Mouse (Mus musculus): ENCODE measurements at regions not wholly inside any gene's neighbourhood (a gene's known extent, or its start where the extent isn't known, plus 50 kb on each side); places are given as distances from the start of the nearest gene placed in this dataset.
A peak's percentile ranks its signal among the peaks of the same experiment; 100 is the strongest.

GRCm38 (mm10) chr2:78278630-78279029 lies 332.5 kb upstream of the Cwc22 start:
- H3K4me2 ChIP-seq (ENCODE audit: insufficient read depth, low read depth, poor library complexity, severe bottlenecking), result no peak overlapping the region
- H3K9ac ChIP-seq (ENCODE audit: insufficient read depth, low read depth), result no peak overlapping the region
- in situ Hi-C loops (cut with MboI; ENCODE audit: low pct_ligation_motif_present, low pct_unique_long_range_greater_than_20kb, low sequenced_read_pairs), result no loop called here
- no peaks in the 10 kb centered on the region for H3K79me2 ChIP-seq (replicated peaks; ENCODE audit: control insufficient read depth, extremely low read depth, insufficient read depth, poor library complexity, severe bottlenecking)
- no peaks in the 10 kb centered on the region for H3K36me3 ChIP-seq (replicated peaks in 1 of 2; ENCODE audit: control insufficient read depth in 1 of 2, insufficient read depth in 1 of 2, low read length in 1 of 2)
- no peaks in the 10 kb centered on the region for H3K4me1 ChIP-seq (ENCODE audit: control insufficient read depth in 1 of 2, insufficient read depth in 2 of 2)
- H3K27ac ChIP-seq (ENCODE audit: insufficient read depth, low read depth), result no peak overlapping the region
- dilution Hi-C loops (cut with MboI; ENCODE audit: extremely low pct_ligation_motif_present, extremely low pct_unique_long_range_greater_than_20kb, low sequenced_read_pairs), result no loop called here
- H3K4me3 ChIP-seq (replicated peaks in 1 of 3; ENCODE audit: low read depth in 2 of 3, low read length in 2 of 3, poor library complexity in 1 of 3), result no peak overlapping the region
- TF ChIP-seq SIN3A (IDR thresholded peaks at IDR 0.05; ENCODE audit: low read length), result no peak
- no peak for DNase-seq (ENCODE audit: extremely low read depth)
- H3K27me3 ChIP-seq (replicated peaks), result no peaks in the 10 kb centered on the region
- no peaks in the 10 kb centered on the region for H3K9me3 ChIP-seq (replicated peaks; ENCODE audit: low read length)

GRCm38 (mm10) chr2:78277699-78278098 lies 331.5 kb upstream of the Cwc22 start:
- DNase-seq (ENCODE audit: extremely low read depth), result no peak
- H3K9ac ChIP-seq (ENCODE audit: insufficient read depth, low read depth), result no peak overlapping the region
- H3K36me3 ChIP-seq (replicated peaks in 1 of 2; ENCODE audit: control insufficient read depth in 1 of 2, insufficient read depth in 1 of 2, low read length in 1 of 2), result no peaks in the 10 kb centered on the region
- no peaks in the 10 kb centered on the region for H3K27me3 ChIP-seq (replicated peaks)
- H3K4me3 ChIP-seq (replicated peaks in 1 of 3; ENCODE audit: low read depth in 2 of 3, low read length in 2 of 3, poor library complexity in 1 of 3), result no peak overlapping the region
- H3K79me2 ChIP-seq (replicated peaks; ENCODE audit: control insufficient read depth, extremely low read depth, insufficient read depth, poor library complexity, severe bottlenecking), result no peaks in the 10 kb centered on the region
- TF ChIP-seq CHD1 (IDR thresholded peaks at IDR 0.05; ENCODE audit: low read depth, low read length), result no peak
- TF ChIP-seq CTCF (conservative IDR thresholded peaks at IDR 0.05 in 1 of 2, IDR thresholded peaks at IDR 0.05 in 1 of 2; ENCODE audit: low read depth in 2 of 2, low read length in 2 of 2), result 0 out of 4 replicates have a peak, but pooled peaks of 1 of the 2 experiments have one; percentile 12
- in situ Hi-C loops (cut with MboI; ENCODE audit: low pct_ligation_motif_present, low pct_unique_long_range_greater_than_20kb, low sequenced_read_pairs), result no loop called here
- H3K4me2 ChIP-seq (ENCODE audit: insufficient read depth, low read depth, poor library complexity, severe bottlenecking), result no peak overlapping the region
- dilution Hi-C loops (cut with MboI; ENCODE audit: extremely low pct_ligation_motif_present, extremely low pct_unique_long_range_greater_than_20kb, low sequenced_read_pairs), result no loop called here
- no peaks in the 10 kb centered on the region for H3K9me3 ChIP-seq (replicated peaks; ENCODE audit: low read length)
- no peak overlapping the region for H3K27ac ChIP-seq (ENCODE audit: insufficient read depth, low read depth)
- no peaks in the 10 kb centered on the region for H3K4me1 ChIP-seq (ENCODE audit: control insufficient read depth in 1 of 2, insufficient read depth in 2 of 2)

DNA sequence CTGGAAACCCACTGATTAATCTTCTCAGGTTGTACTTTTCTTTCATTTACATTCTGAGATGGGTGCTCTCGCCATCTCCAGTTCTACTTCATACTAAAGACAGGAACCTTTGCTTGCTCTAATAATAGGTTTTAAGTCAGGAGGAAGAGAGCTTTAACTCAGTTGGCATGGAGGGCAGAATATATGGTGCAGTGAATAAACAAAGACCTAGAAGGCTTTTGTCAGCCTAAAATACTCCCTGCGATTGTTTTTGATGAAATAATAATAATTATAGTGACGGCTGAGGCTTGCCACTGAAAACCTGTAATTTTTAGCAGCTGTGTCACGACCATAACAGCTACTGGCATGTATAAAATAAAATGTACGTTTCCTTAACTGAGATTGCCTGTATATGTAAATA lies 327.9 kb upstream of the Cwc22 start:
- no peak for DNase-seq (ENCODE audit: extremely low read depth)
- Histone ChIP-seq H3K27me3 (replicated peaks) (no peaks in the 10 kb centered on the region), H3K9me3 (replicated peaks; ENCODE audit: low read length) (no peaks in the 10 kb centered on the region), H3K9ac (ENCODE audit: insufficient read depth, low read depth) (no peak overlapping the region), H3K4me3 (replicated peaks in 1 of 3; ENCODE audit: low read depth in 2 of 3, low read length in 2 of 3, poor library complexity in 1 of 3) (no peak overlapping the region), H3K36me3 (replicated peaks in 1 of 2; ENCODE audit: control insufficient read depth in 1 of 2, insufficient read depth in 1 of 2, low read length in 1 of 2) (no peaks in the 10 kb centered on the region), H3K79me2 (replicated peaks; ENCODE audit: control insufficient read depth, extremely low read depth, insufficient read depth, poor library complexity, severe bottlenecking) (no peaks in the 10 kb centered on the region), H3K4me1 (ENCODE audit: control insufficient read depth in 1 of 2, insufficient read depth in 2 of 2) (no peaks in the 10 kb centered on the region), H3K4me2 (ENCODE audit: insufficient read depth, low read depth, poor library complexity, severe bottlenecking) (no peak overlapping the region), H3K27ac (ENCODE audit: insufficient read depth, low read depth) (no peak overlapping the region)
- dilution Hi-C loops (cut with MboI; ENCODE audit: extremely low pct_ligation_motif_present, extremely low pct_unique_long_range_greater_than_20kb, low sequenced_read_pairs), result no loop called here
- in situ Hi-C loops (cut with MboI; ENCODE audit: low pct_ligation_motif_present, low pct_unique_long_range_greater_than_20kb, low sequenced_read_pairs), result no loop called here
- TF ChIP-seq ETS1 (conservative IDR thresholded peaks at IDR 0.05; ENCODE audit: low read depth, low read length) (no peak), NRF1 (IDR thresholded peaks at IDR 0.05; ENCODE audit: low read depth, low read length) (no peak), RCOR1 (conservative IDR thresholded peaks at IDR 0.05; ENCODE audit: low read depth, low read length) (no peak), USF1 (IDR thresholded peaks at IDR 0.05; ENCODE audit: low read depth, low read length) (no peak)

DNA sequence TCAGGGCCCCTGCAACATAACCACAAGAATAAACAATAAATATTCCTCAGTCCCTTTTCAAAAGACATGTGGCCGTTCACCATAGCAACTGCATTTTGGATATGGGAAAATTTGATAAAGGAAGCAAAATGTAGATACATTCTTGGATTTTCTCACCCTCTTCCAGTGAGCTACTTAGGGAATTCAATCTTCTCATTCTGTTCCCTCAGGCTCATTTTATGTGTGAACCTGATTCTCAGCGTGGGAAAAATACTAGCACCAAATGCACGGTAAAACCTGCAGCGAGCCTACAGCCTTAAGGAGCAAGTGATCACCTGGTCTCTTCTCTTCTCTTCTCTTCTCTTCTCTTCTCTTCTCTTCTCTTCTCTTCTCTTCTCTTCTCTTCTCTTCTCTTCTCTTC lies 322.5 kb upstream of the Cwc22 start:
- DNase-seq (ENCODE audit: extremely low read depth), result no peak
- H3K79me2 ChIP-seq (replicated peaks; ENCODE audit: control insufficient read depth, extremely low read depth, insufficient read depth, poor library complexity, severe bottlenecking), result no peaks in the 10 kb centered on the region
- H3K9me3 ChIP-seq (replicated peaks; ENCODE audit: low read length), result peaks cover 4% of the 10 kb centered on the region
- H3K4me1 ChIP-seq (ENCODE audit: control insufficient read depth in 1 of 2, insufficient read depth in 2 of 2), result no peaks in the 10 kb centered on the region
- H3K36me3 ChIP-seq (replicated peaks in 1 of 2; ENCODE audit: control insufficient read depth in 1 of 2, insufficient read depth in 1 of 2, low read length in 1 of 2), result no peaks in the 10 kb centered on the region
- in situ Hi-C loops (cut with MboI; ENCODE audit: low pct_ligation_motif_present, low pct_unique_long_range_greater_than_20kb, low sequenced_read_pairs), result no loop called here
- no peaks in the 10 kb centered on the region for H3K27me3 ChIP-seq (replicated peaks)
- no peak overlapping the region for H3K4me2 ChIP-seq (ENCODE audit: insufficient read depth, low read depth, poor library complexity, severe bottlenecking)
- H3K27ac ChIP-seq (ENCODE audit: insufficient read depth, low read depth), result no peak overlapping the region
- no peak overlapping the region for H3K9ac ChIP-seq (ENCODE audit: insufficient read depth, low read depth)
- dilution Hi-C loops (cut with MboI; ENCODE audit: extremely low pct_ligation_motif_present, extremely low pct_unique_long_range_greater_than_20kb, low sequenced_read_pairs), result no loop called here
- H3K4me3 ChIP-seq (replicated peaks in 1 of 3; ENCODE audit: low read depth in 2 of 3, low read length in 2 of 3, poor library complexity in 1 of 3), result no peak overlapping the region
- TF ChIP-seq TBP (conservative IDR thresholded peaks at IDR 0.05; ENCODE audit: low read depth, low read length), result no peak
- no peak for TF ChIP-seq ZNF384 (IDR thresholded peaks at IDR 0.05; ENCODE audit: low read depth, low read length)
- TF ChIP-seq EP300 (IDR thresholded peaks at IDR 0.05; ENCODE audit: low read length), result no peak
- no peak for TF ChIP-seq RCOR1 (conservative IDR thresholded peaks at IDR 0.05; ENCODE audit: low read depth, low read length)
- TF ChIP-seq SMC3 (IDR thresholded peaks at IDR 0.05; ENCODE audit: low read depth, low read length), result no peak
- TF ChIP-seq MAX (IDR thresholded peaks at IDR 0.05; ENCODE audit: low read length), result no peak
- TF ChIP-seq MXI1 (IDR thresholded peaks at IDR 0.05; ENCODE audit: low read depth, low read length), result no peak
- no peak for TF ChIP-seq POLR2AphosphoS2 (IDR thresholded peaks at IDR 0.05; ENCODE audit: low read depth, low read length)
- TF ChIP-seq ETS1 (conservative IDR thresholded peaks at IDR 0.05; ENCODE audit: low read depth, low read length), result no peak
- TF ChIP-seq NELFE (IDR thresholded peaks at IDR 0.05; ENCODE audit: low read depth, low read length), result no peak
- no peak for TF ChIP-seq HCFC1 (IDR thresholded peaks at IDR 0.05; ENCODE audit: low read depth, low read length)
